Mouse (Mus musculus) hindbrain, embryonic 14.5 days (tissue): ENCODE data around the gene Gcc1. TPM values are rescaled to one million over a fixed set of nuclear protein-coding genes. Genes with fewer than 3 reads are reported as not detected.

Source experiments
- ATAC-seq: fragments of 200-750 bp; cut with Nextera tagmentation; 2 replicates; pipeline ENCODE4 v1.8.0; 2017; ENCODE audit warnings: moderate number of reproducible peaks, mild to moderate bottlenecking, moderate TSS enrichment, moderate library complexity; ENCODE audit not compliant: low FRiP score
- DNase-seq: peaks from one replicate; pipeline ENCODE4 v3.0.0-alpha.2; 2015; ENCODE audit warnings: low spot score
- H3K27ac ChIP-seq: fragments of 300-500 bp; sonication (generic); 2 replicates; pipeline ENCODE4 v1.5.1; 2014; ENCODE audit warnings: mild to moderate bottlenecking, moderate library complexity
- H3K27me3 ChIP-seq: fragments of 300-500 bp; sonication (generic); 2 replicates; pipeline ENCODE4 v1.6.1; 2014; ENCODE audit warnings: mild to moderate bottlenecking, low read length, mixed read lengths; ENCODE audit not compliant: control insufficient read depth, insufficient read depth
- H3K36me3 ChIP-seq: fragments of 300-500 bp; sonication (generic); replicated peaks from 2 replicates; pipeline ENCODE4 v1.6.1; 2014; ENCODE audit not compliant: control insufficient read depth, insufficient read depth
- H3K4me1 ChIP-seq: fragments of 300-500 bp; sonication (generic); replicated peaks from 2 replicates; pipeline ENCODE4 v1.6.1; 2014; ENCODE audit warnings: antibody characterized with exemption, low read length, mixed read lengths; ENCODE audit not compliant: control insufficient read depth, insufficient read depth
- H3K4me2 ChIP-seq: fragments of 300-500 bp; sonication (generic); replicated peaks from 2 replicates; pipeline ENCODE4 v1.6.1; 2014; ENCODE audit warnings: mild to moderate bottlenecking, moderate library complexity
- H3K4me3 ChIP-seq: fragments of 300-500 bp; sonication (generic); replicated peaks from 2 replicates; pipeline ENCODE4 v1.5.1; 2014; ENCODE audit warnings: mild to moderate bottlenecking, low read length
- H3K9ac ChIP-seq: fragments of 300-500 bp; sonication (generic); 2 replicates; pipeline ENCODE4 v1.6.1; 2014
- H3K9me3 ChIP-seq: fragments of 300-500 bp; sonication (generic); 2 replicates; pipeline ENCODE4 v1.6.1; 2016; ENCODE audit warnings: low read length; ENCODE audit not compliant: control insufficient read depth
- WGBS: fragments of 180-500 bp; shearing (Covaris S2); extraction: QIAGEN DNeasy Blood & Tissue Kit; methylation state at CpG from one replicate; pipeline ENCODE4 v1.1.7; 2014; 5-methylcytosine and 5-hydroxymethylcytosine counted together
- polyA plus RNA-seq: library from polyadenylated mRNA; unstranded; fragments of >200 nt; fragmentation: Nextera tagmentation; extraction: Ambion mirVana; gene quantifications from 2 replicates; pipeline ENCODE4 v1.2.1, GENCODE M21; 2014

Gene Gcc1
- polyA plus RNA-seq: 8.6 and 10.2 TPM in 2 replicates

DNA sequence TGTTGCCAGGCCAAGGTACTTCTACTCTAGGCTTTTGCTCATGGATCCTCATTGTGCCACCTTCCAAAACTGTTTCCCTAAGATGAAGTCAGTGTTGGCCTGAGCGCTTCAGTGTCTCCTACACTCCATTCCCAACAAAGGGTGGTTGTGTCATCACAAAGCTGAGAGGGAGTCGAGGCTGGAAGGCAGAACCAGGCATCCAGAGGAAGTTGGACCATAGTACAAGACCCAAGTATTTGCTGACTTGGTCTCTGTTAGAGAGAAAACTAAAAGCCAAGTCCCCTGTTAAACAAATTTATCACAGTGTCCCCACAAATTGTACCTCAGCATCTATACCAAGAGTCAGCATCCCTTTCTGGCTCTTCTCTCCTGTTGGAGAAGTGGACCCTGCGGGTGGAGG, at the start of gene Gcc1:
Gene Gcc1, minus strand, starts transcription at position 101 of the 400 bp plus-strand sequence.
- ATAC-seq: no peak
- DNase-seq: no peak
- Histone ChIP-seq H3K27ac (no peak within 1 kb of the TSS), H3K27me3 (no peaks in the 10 kb centered on the region), H3K4me3 (no peak within 1 kb of the TSS), H3K4me1 (peaks cover 11% of the 10 kb centered on the region), H3K36me3 (peaks cover 17% of the 10 kb centered on the region), H3K4me2 (no peak within 1 kb of the TSS), H3K9me3 (no peaks in the 10 kb centered on the region), H3K9ac (no peak within 1 kb of the TSS)
- 86% methylated on average over 3 of the region's 3 CpGs for WGBS

DNA sequence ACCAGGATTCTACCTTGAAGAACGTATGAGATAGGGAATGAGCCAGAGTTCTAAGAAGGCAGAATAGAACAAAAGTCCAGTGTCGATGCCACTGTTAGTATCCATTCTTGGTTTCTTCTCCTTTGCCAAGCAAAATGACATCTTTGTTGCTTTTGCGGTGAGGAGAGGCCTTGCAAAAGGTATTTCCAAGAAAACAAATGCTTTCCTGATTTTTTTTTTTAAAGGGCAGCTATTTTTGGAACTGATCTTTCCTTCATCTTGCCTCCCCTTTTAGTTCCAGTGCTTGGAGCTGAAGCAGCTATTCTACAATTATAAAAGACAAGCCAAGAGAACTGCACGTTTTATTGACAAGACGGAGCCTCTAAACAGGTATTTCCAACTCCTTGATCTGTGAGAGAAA, 46.6 kb upstream of the Gcc1 start, which contains the start of gene Snd1:
Gene Snd1, plus strand, starts transcription at position 301 of the 400 bp plus-strand sequence.
- 88% methylated on average over 5 of the region's 5 CpGs for WGBS
- Histone ChIP-seq H3K27me3 (no peaks in the 10 kb centered on the region), H3K9me3 (no peaks in the 10 kb centered on the region), H3K4me3 (no peak within 1 kb of the TSS), H3K9ac (no peak within 1 kb of the TSS), H3K36me3 (no peaks in the 10 kb centered on the region), H3K4me2 (no peak within 1 kb of the TSS), H3K27ac (no peak within 1 kb of the TSS), H3K4me1 (no peaks in the 10 kb centered on the region)
- no peak for ATAC-seq
- DNase-seq: no peak

DNA sequence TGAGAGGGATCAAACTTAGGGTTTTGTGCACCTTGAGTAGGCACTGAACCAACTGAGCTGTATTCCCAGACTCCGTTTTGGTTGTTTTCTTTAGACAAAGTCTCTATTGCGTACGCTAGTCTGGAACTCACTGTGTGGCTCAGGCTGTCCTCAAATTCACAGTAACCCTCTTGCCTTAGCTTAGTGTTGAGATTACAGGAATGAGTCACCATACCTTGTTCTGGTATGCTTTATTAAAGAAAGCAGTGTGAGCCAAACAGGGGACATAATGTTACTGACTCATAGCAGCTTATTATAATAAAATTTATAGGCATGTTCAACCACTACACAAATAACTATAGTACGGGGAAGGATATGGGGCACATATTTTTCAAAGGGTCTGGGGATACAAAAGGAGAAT, 46.0 kb upstream of the Gcc1 start:
- Histone ChIP-seq H3K4me2 (no peak overlapping the region), H3K4me1 (no peaks in the 10 kb centered on the region), H3K9me3 (no peaks in the 10 kb centered on the region), H3K27ac (no peak overlapping the region), H3K36me3 (no peaks in the 10 kb centered on the region), H3K4me3 (no peak overlapping the region), H3K9ac (no peak overlapping the region), H3K27me3 (no peaks in the 10 kb centered on the region)
- WGBS: 90% methylated on average over 4 of the region's 4 CpGs
- DNase-seq (no peak), ATAC-seq (no peak)

DNA sequence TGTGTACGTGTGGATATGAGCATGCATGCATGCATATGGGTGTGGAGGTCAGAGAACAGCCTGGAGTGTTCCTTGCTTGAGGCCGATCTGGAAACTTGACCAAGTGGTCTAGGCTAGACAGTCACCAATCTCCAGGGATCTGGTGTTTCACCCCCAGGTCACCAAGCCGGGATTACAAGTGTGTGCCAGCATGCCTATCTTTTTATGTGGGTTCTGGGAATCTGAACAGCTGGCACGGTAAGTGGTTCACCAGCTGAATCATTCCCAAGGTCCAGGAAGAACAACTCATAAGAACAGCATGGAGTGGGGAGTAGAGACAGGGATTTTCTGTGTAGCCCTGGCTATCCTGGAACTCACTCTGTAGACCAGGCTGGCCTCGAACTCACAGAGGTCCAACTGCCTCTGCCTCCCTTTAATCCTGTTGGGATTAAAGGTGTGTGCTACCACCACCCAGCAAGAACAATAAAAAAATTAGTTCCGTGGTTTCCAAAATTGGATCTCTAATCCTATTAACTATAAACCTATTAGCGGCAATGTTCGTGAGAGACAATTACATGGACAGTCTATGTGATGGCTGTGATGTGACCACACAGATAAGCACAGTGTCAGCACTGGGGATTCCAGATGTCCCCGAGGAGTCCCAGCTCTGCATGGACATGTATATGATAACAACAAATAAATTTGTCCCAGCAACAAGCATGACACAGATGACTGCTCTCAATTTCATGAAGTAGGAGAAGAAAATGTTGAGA, 43.3 kb upstream of the Gcc1 start:
- Histone ChIP-seq H3K4me1 (no peaks in the 10 kb centered on the region), H3K9ac (no peak overlapping the region), H3K27me3 (no peaks in the 10 kb centered on the region), H3K27ac (no peak overlapping the region), H3K36me3 (no peaks in the 10 kb centered on the region), H3K4me2 (no peak overlapping the region), H3K4me3 (no peak overlapping the region), H3K9me3 (no peaks in the 10 kb centered on the region)
- no peak for DNase-seq
- no peak for ATAC-seq
- WGBS: 90% methylated on average over 9 of the region's 9 CpGs

DNA sequence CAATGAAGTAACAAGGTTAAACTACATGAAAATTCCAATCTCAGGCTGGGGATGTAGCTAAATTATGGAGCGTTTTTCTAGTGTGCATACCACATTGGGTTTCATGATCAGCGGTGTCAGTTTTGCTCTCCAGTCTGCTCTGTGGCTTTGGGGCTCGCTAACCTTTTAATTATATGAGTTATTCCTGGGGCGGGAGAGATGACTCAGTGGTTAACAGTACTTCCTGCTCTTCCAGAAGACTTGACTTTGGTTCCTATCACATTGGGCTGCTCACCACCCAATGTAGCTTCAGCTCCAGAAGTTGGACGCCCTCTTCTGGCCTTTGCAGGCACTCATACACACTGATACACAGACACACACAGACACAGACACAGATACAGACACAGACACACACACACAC, 42.4 kb upstream of the Gcc1 start:
- no peak overlapping the region for H3K9ac ChIP-seq
- 86% methylated on average over 5 of the region's 5 CpGs for WGBS
- no peak for ATAC-seq
- no peaks in the 10 kb centered on the region for H3K36me3 ChIP-seq
- H3K4me1 ChIP-seq: no peaks in the 10 kb centered on the region
- no peak overlapping the region for H3K4me3 ChIP-seq
- H3K9me3 ChIP-seq: no peaks in the 10 kb centered on the region
- no peak for DNase-seq
- H3K27ac ChIP-seq: no peak overlapping the region
- no peak overlapping the region for H3K4me2 ChIP-seq
- no peaks in the 10 kb centered on the region for H3K27me3 ChIP-seq

DNA sequence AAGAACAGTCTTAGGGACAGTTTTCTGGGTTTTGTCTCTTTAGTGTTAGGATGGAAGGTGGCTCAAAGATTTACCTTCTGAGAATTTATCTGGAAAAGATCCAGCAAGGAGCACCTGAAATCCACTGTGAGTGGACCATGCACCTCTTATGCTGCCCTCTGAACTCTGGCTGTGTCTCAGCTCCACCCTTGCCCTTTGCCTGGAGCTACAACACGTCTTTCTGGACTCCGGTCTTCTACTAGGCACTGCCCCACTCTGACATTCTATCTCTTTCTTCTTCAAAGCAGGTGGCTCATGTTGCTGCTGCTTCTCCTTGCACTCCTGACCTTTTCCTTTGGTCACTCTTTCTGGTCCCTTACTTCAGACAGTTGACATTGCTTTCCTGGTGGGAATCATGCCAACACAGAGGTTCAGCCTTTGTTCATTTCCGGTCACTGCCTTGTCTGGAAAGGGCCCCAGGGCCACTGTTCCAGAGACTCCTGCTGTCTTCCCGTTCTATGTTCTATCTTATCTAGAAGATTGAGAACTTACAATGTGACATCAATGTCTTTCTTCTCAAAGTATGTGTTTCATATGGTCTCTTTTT, 41.9 kb upstream of the Gcc1 start:
- no peak for DNase-seq
- H3K4me2 ChIP-seq: no peak overlapping the region
- no peaks in the 10 kb centered on the region for H3K27me3 ChIP-seq
- H3K9me3 ChIP-seq: no peaks in the 10 kb centered on the region
- no peak overlapping the region for H3K9ac ChIP-seq
- H3K4me1 ChIP-seq: no peaks in the 10 kb centered on the region
- H3K27ac ChIP-seq: no peak overlapping the region
- H3K36me3 ChIP-seq: no peaks in the 10 kb centered on the region
- ATAC-seq: no peak
- 62% methylated on average over 4 of the region's 4 CpGs for WGBS
- H3K4me3 ChIP-seq: no peak overlapping the region

DNA sequence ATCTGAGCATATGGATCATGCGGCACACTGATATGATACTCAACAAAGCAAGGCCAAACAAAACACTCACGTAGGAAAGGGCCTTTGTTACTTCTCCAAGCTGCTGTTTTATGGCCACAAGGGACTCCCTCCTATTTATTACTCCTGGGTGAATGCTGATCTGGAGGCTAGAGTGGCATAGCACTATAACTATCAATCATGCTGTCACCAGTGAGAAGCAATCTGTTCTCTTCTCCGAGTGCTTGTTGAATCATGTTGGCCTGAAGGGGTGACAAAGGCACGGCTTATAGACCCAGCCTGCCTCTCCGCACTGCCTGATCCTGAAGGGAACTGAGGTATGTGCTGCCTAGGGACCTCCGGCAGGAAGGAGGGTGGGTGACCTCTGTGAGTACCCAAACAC, 36.4 kb upstream of the Gcc1 start:
- H3K9ac ChIP-seq: no peak overlapping the region
- WGBS: 28% methylated on average over 6 of the region's 6 CpGs
- no peak overlapping the region for H3K4me2 ChIP-seq
- no peaks in the 10 kb centered on the region for H3K27me3 ChIP-seq
- H3K4me3 ChIP-seq: no peak overlapping the region
- H3K9me3 ChIP-seq: no peaks in the 10 kb centered on the region
- no peaks in the 10 kb centered on the region for H3K36me3 ChIP-seq
- DNase-seq (no peak), ATAC-seq (no peak)
- no peaks in the 10 kb centered on the region for H3K4me1 ChIP-seq
- H3K27ac ChIP-seq: no peak overlapping the region

DNA sequence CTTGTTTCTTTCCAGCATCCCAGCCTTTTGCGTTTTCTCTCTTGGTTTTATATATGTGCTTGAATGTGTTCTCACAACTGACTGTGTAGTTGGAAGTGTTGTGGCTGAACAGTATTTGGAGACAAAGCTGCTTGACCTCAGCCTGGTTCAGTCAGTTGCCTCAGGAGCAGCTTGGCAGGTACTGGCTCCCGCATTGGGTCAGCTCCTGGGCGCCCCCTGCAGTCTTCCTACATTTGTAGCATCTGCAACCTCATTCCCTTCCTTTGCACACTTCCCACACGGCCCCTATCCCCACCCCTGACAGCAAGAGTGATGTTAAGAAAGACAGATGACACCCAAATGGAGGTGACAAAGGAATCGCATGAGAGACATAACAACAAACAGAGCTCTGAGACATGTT, 32.3 kb upstream of the Gcc1 start:
- Histone ChIP-seq H3K4me1 (no peaks in the 10 kb centered on the region), H3K9me3 (no peaks in the 10 kb centered on the region), H3K4me3 (no peak overlapping the region), H3K36me3 (no peaks in the 10 kb centered on the region), H3K27ac (no peak overlapping the region), H3K27me3 (no peaks in the 10 kb centered on the region), H3K9ac (no peak overlapping the region), H3K4me2 (no peak overlapping the region)
- 7% methylated on average over 5 of the region's 5 CpGs for WGBS
- DNase-seq (no peak), ATAC-seq (no peak)

DNA sequence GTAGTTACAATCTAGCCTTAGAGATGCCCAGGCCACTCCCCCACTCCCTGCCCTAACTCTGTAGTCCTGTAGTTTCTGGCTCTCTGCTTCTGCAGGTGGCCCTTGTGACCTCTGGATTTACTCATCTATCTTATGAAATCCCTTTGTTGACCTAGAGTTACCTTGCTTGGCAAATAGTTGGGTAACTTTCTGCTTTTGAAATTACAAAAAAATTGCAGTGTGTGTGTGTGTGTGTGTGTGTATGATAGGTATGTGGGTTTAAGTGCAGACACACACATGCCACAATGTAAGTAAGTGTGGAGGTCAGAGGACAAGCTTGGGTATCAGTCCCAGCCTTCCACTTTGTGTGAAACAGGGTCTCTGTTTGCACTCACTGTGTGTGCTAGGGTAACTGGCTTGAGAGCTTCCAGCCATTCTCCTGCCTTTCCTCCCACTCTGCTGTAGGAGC, 31.1 kb upstream of the Gcc1 start:
- no peaks in the 10 kb centered on the region for H3K4me1 ChIP-seq
- H3K27me3 ChIP-seq: no peaks in the 10 kb centered on the region
- no peak for ATAC-seq
- H3K4me2 ChIP-seq: no peak overlapping the region
- H3K4me3 ChIP-seq: no peak overlapping the region
- DNase-seq: no peak
- no peak overlapping the region for H3K9ac ChIP-seq
- no peaks in the 10 kb centered on the region for H3K36me3 ChIP-seq
- H3K27ac ChIP-seq: no peak overlapping the region
- H3K9me3 ChIP-seq: no peaks in the 10 kb centered on the region
